Mouse (Mus musculus) liver, adult (tissue): Measurements from ENCODE around the gene Mmachc.

Experiments
- GATA4 ChIP-seq: IDR thresholded peaks from 2 replicates; pipeline ENCODE4 v1.6.1; 2014; ENCODE audit warnings: mild to moderate bottlenecking, low read length; ENCODE audit not compliant: insufficient replicate concordance

Gene Mmachc

GRCm38 (mm10) chr4:116708791-116709390, 685 bp upstream of the Mmachc start:
- no peak for TF ChIP-seq GATA4

DNA sequence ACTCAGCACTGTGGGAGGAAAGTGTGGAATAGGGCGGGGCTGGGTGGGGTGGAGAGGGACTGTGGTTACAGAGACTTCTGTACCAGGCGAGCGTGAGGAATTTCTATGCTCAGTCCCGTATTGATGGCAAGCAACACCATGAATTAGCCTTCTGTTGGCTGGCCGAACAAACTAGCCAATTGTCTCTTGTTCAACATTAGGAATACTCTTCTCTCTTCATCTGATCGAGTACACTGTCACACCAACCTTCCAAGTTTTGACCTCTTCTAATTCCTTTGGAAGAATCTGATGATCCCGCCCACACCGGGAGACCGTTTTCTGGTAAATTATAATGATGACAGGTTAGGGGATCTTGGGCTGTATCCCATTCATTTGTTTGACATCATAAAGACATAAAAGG, 540 bp downstream of the Mmachc start:
- TF ChIP-seq GATA4: no peak

GRCm38 (mm10) chr4:116703804-116704203, 4.4 kb downstream of the Mmachc start:
- TF ChIP-seq GATA4: no peak

DNA sequence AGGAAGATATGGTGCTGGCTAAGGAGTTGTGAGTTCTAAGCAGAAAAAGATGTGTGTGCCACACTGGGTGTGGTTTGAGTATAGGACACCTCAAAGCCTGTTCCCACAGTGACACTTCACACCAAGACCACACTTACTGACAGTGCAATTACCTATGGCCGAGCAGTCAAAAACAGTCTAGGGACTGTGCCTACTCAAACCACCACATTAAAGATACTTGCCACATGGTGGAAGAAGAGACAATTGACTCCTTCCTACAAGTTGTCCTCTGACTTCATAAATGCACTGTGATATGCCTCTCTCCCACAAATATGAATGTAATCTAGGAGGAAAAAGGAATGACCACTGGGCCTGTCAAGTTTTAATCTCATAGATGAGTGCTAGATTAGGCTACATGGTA, 7.2 kb downstream of the Mmachc start:
- TF ChIP-seq GATA4: no peak

- peak; percentile 44; the same call in 1 of the 2 replicates for TF ChIP-seq GATA4
These were observed 9.4 kb downstream of the Mmachc start for GRCm38 (mm10) chr4:116698693-116699342.

DNA sequence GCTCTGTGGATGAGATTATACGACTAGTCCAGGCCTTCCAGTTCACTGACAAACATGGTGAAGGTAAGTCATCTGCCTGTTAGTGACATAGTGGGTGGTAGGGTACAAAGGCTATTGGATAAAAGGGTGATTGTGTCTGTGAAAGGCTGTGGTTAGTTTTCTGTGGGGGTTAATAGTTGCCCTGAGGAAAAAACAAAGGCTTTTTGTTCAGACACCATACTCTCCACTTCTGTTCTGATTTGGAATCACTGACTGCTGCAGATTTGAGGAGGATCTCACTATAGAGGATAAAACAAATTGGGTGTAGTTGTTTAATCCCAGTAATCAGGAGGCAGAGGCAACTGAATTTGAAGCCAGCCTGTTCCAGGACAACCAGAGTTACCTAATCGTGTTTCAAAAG, 14.4 kb downstream of the Mmachc start:
- TF ChIP-seq GATA4: no peak

GRCm38 (mm10) chr4:116692146-116692545, 16.1 kb downstream of the Mmachc start:
- TF ChIP-seq GATA4: no peak

DNA sequence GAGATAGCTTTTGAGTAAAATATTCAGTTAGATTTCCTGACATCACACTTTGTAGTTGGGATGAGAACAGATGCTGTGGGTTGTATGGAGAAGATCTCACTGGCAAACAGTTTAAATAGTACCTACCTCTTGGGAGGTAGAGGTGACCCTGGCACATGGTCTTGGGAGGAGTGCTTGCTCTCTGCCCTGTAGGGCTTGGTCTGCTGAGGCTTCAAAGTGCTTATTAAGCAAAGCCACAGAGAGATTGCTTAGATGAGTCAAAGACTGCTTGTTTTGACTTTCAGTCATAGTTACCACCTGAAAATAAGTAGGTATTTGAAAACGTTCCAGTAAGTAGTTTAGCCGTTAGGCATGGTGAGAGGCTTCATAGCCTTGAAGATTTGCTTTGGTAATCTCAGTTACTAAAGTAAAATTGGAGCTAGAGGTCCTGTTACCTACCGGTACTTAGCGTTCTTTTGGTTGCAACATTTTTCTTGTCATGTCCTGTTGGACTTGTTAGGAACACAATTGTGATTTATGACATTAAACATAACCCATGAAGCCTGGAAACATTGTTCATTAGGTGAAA, 18.8 kb downstream of the Mmachc start:
- no peak for TF ChIP-seq GATA4

DNA sequence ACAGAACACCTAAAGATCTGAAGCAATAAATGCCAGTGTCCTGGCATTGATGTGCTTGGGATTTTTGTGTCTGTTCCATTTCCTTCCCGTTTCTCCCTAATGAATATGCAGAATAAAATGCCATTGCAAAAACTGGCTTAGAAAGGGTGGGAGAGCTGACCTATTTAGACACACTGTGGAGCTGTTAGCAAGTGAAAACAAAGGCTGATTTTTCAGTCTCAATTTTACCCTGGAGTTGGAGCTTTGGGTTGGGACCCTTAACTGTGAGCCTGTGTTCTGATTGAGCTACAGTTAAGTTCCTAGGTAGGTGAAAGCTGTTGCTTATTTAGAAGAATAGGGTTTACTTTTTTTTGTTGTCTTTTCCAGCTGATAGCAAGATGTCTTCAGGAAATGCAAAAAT, 21.2 kb downstream of the Mmachc start:
- TF ChIP-seq GATA4: no peak

- no peak; the same call in 1 of the 2 replicates for TF ChIP-seq GATA4
These were observed 22.7 kb downstream of the Mmachc start, which contains the start of gene Prdx1 for GRCm38 (mm10) chr4:116685402-116686061. Gene Prdx1, plus strand, starts transcription at chr4:116685544.

GRCm38 (mm10) chr4:116684665-116685064, 23.5 kb downstream of the Mmachc start:
- TF ChIP-seq GATA4: no peak

GRCm38 (mm10) chr4:116683957-116684356, 24.2 kb downstream of the Mmachc start:
- TF ChIP-seq GATA4: peak; percentile 56; the same call in 1 of the 2 replicates

- no peak for TF ChIP-seq GATA4
These were observed 29.1 kb downstream of the Mmachc start for GRCm38 (mm10) chr4:116679141-116679540.

DNA sequence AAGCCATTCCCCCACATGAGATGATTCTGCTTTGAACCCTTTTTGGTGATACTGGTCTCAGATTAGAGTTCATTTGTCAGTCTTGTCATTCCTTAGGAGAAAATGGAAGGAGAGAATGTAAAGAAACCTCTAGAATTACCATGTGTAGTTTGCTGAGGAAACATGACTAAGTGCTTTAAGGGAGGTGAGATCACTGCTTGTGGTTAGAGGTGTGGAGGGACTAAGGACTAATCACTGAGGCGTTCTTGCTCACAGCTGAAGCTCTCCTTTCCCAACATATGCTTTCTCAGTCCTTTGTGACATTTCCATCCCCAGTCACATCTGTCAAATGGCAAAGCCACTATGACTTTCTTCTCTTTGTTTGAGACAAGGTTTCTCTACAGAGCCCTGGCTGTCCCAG, 30.4 kb downstream of the Mmachc start:
- TF ChIP-seq GATA4: no peak

GRCm38 (mm10) chr4:116676027-116676426, 32.2 kb downstream of the Mmachc start:
- TF ChIP-seq GATA4: no peak

DNA sequence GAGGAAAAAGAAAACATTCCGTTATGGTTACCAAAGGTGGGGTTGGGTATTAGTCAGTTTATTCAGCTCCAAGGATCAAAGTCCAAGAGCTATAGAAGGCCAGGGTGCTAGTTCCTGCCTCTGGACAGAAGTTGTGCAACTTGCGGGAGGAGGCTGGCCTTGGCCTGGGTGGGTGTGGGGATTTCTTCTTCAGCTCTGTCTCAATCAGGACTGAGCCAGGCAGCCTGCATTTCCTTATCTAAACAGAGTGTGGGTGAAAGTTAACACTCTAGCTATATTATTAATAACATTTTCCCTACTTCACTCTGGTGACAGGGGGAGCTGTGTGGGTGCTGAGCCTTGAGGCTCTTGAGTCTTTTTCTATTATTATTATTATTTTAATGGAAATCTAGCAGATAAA, 35.4 kb downstream of the Mmachc start:
- TF ChIP-seq GATA4: no peak
